Mouse (Mus musculus): ENCODE data around the gene Tmprss11c.
"Not testable (repeated sequence)": the region's sequence is repeated elsewhere in the genome, so short reads cannot be mapped to it uniquely, and the experiment has no call there.

Tmprss11c gene

DNA sequence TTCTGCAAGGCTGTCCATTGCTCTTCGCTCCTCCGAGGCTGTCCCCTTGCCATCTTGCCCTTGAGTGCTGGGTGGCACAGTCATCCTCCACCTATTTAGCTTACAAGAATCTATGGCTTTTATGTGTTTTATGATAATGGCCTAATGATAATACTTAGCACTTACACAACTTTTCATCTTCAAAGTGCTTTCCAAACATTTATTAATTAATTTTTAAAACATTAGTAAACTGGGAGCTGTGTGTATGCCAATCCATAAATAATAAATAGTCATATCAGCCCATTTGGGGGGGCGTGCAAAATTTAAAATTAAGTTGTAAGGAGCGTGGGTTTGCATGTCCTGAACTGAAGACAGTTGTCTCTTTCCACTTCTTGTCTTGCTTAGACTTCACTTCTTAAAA, at the start of gene Tmprss11c:
Gene Tmprss11c, minus strand, starts transcription at position 101 of the 400 bp plus-strand sequence.
- no peak for ATAC-seq (ENCODE audit: insufficient number of reproducible peaks, low FRiP score, low TSS enrichment)

DNA sequence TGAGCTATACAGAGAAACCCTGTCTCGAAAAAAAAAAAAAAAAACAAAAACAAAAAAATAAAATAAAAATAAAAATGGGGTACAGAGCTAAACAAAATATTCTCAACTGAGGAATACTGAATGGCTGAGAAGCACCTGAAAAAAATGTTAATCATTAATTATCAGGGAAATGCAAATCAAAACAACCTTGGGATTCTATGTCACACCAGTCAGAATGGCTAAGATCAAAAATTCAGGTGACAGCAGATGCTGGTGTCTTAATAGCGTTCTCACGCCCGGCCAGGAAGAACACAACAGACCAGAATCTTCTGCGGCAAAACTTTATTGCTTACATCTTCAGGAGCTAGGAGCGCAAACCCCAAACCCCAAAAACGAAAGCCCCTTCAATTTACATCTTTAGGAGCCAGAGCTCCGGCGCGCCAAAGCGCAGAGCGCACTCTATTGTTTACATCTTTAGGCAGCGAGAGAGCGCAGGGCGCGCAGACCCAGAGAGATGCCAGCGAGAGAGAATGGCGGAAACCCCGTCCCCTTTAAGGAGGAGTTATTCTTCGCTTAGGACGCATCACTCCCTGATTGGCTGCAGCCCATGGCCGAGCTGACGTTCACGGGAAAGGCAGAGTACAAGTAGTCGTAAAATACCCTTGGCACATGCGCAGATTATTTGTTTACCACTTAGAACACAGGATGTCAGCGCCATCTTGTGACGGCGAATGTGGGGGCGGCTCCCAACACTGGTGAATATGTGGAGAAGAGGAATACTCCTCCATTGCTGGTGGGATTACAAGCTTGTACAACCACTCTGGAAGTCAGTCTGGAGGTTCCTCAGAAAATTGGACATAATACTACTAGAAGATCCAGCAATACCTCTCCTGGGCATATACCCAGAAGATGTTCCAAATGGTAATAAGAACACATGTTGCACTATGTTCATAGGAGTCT, 29.2 kb upstream of the Tmprss11c start:
- ATAC-seq (ENCODE audit: insufficient number of reproducible peaks, low FRiP score, low TSS enrichment), result not testable (repeated sequence)

DNA sequence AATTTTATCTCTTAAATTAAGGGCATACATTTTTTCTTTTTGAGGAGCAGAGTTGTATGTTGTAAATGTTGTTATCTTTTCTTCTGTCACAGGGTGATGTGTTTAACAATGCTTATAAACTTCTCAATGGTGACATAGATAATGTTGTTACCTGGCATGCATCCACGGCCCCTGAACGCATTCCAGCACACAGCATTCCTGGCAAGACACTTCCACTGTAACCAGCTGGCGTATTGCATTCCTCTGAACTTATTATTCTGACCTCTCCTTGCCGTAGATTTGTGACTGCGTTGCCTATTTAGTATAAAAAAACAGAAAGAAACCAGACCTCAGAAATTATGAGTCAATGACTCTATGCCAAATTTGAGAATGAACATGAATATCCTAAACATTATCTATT, 17.0 kb upstream of the Tmprss11c start:
- ATAC-seq (ENCODE audit: insufficient number of reproducible peaks, low FRiP score, low TSS enrichment), result peak; percentile 83

DNA sequence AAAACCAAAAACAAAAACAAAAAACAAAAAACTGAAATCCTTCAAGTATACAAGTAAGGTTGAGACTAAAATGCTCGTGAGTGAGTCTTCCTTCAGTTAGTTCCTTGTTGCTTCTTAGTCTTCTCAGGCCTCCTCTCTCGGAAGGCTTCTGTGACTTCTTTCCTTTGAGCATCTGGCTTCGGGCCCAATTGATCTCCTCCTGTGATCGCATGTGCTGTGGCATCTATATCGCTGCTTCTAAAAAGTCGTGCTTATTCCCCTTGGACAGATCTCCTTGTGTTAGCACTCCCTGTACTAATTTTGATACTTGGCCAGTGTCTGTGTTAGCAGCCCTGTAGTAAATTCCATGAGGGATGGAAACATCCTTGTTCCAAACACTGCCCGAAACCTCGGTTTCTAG, 14.8 kb upstream of the Tmprss11c start:
- ATAC-seq (ENCODE audit: insufficient number of reproducible peaks, low FRiP score, low TSS enrichment), result peak; percentile 71

DNA sequence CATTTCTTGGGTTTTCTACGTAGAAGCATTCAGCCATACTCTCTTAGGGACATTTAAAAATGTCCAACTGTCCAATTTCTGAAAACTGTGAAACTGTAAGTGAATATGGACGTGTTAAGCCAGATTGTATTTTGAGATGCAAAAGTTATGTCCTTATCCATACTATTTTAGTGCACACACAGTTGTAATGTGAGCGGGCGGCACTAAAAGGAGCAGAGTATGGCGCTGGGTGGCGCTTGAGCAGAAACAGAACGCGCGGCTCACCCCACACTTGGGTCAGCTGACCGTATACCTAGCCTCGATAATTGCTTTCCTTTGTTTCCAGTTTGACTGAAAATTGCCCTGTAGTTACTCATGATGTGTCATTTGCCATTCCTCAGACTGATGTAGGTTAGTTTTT, 42.5 kb downstream of the Tmprss11c start:
- ATAC-seq (ENCODE audit: insufficient number of reproducible peaks, low FRiP score, low TSS enrichment), result no peak

DNA sequence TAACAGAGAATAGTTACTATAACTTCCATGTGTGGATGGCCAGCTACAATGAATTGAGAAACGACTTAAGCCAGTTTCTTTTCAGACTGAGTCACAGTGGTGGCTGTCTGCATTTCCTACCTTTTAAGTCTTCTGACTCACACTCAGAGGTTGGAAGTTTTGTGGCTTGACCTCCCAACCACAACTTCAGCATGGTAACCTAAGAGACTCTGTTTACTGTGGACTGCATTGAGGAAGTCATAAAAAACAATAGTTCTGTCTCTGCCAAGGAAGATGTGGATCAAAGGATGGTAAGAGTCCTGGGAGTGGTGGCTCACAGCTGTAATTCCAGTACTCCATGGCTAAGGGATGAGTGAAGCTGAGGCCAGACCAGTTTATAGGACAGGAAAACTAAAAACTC, 44.2 kb downstream of the Tmprss11c start:
- no peak for ATAC-seq (ENCODE audit: insufficient number of reproducible peaks, low FRiP score, low TSS enrichment)

DNA sequence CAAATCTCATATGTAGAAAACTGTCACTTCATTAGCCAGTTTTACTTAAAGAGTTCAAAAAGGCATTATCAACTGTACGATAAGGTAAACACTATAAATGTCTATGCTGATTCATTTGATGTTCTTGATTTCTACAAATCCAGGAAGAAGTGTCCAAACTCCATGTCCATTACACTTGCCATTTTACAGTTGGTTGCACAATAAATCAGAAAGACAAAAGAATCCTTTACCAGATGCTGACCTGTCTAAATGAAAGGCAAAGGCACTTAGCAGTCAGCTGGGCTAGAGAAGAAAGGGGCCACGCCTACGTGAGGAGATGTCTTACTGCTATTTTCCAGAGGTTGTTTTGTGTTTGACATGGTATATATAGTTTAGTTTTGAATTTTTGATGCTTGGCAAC, 44.8 kb downstream of the Tmprss11c start:
- ATAC-seq (ENCODE audit: insufficient number of reproducible peaks, low FRiP score, low TSS enrichment), result no peak

DNA sequence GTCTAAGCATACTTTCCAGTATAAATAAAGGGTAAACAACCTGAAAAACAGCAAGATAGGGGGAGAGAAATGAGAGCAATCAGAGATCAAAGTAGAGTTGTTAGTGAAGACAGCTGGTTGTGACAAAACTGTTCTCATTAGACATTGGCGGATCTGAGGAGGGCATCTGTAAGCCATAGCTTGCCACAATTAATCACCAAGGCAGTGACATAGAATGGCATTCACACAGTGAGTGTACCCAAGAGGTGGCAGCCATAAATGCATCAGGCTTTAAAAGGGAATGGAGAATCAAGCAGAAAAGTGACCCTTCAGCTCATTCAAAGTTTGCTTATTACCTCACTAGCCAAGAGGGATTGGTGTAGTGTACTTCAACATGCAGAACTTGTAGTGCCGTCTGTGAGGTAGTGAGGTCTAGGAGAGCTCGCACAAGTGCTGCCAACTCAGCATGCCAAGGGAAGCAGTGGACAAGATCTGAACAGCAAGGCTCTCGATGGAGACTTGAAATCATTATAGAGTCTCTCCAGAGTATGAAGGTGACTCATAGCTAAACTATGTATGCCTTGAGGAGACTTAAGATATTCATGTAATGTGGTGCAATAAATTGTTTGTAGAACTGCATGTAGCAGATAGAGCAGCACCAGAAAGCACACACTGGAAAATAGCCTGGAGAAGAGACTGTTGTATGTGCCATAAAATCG, 61.8 kb downstream of the Tmprss11c start:
- no peak for ATAC-seq (ENCODE audit: insufficient number of reproducible peaks, low FRiP score, low TSS enrichment)

DNA sequence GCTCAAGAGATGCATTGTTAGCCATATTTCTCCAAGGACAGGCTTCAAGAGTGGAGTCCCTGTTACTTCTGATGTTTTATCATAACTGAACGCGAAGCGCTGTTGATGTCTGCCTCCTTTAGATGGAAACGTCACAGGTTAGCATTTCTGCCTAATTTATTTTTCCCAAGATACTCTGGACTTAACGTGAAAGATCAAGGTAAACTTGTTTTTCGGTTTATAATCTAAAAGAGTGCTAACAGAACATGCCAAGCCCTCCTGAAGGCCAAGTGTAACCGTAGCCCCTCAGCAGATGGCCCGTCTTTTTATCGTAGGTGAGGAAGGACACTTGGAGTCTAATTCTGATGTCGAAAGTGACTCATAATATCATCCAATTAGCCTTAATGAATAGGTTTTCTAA, 91.3 kb downstream of the Tmprss11c start, which contains the start of gene Gnrhr:
Gene Gnrhr, minus strand, starts transcription at position 101 of the 400 bp plus-strand sequence.
- no peak for ATAC-seq (ENCODE audit: insufficient number of reproducible peaks, low FRiP score, low TSS enrichment)

DNA sequence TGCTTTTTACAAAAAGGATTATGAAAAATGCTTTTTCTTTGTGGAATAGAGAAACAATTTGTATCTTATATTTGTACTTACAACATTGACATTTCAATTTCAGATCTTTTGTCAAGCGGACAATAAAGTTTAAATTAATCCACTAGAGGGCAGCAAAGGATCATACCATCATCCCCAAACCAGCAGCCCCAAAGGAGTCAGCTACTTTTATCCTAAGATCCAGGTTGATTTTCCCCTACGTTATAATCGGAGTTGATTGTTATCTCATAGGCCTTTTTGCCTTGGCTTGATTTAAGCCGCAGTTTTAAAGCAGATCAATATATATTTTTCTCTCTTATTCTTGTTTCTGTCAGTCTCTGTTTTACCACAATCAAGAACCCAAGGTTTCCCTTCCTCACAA, 97.8 kb downstream of the Tmprss11c start:
- peak; percentile 81 for ATAC-seq (ENCODE audit: insufficient number of reproducible peaks, low FRiP score, low TSS enrichment)

DNA sequence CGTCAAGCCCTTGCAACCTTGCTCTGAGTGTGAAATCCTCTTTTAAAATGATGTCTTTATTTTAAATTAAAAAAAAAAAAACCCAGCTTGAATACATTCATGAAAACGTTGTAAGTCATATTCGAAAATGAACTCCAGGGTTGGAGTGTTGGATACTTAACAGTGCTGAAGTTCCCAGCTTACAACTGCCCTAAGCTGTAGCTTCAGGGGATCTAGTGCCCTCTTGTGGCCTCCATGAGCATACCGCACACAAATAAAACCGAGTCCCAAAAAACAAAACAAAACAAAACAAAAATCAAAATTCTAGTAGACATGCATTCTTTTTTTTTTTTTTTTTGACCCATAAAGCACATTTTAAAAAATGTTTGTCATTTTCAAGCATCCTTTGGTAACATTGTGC, 98.3 kb downstream of the Tmprss11c start:
- no peak for ATAC-seq (ENCODE audit: insufficient number of reproducible peaks, low FRiP score, low TSS enrichment)

DNA sequence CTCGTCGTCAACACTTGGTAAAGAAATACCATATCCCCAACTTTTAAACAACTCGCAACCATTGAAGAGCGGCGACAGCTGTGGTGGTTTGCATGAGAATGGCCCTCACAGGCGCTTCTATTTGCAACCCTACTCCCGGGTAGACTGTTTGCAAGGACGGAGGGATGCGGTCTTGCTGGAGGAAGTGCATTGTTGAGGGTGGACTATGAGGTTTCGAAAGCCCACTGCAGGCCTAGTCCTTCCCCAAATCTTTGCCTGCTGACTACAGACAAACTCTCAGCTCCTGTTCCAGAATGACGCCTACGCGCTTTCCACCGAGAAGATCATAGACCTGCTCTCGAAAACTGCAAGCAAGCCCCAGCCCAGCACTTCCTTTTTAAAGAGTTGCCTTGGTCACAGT, 98.8 kb downstream of the Tmprss11c start:
- ATAC-seq (ENCODE audit: insufficient number of reproducible peaks, low FRiP score, low TSS enrichment), result no peak

DNA sequence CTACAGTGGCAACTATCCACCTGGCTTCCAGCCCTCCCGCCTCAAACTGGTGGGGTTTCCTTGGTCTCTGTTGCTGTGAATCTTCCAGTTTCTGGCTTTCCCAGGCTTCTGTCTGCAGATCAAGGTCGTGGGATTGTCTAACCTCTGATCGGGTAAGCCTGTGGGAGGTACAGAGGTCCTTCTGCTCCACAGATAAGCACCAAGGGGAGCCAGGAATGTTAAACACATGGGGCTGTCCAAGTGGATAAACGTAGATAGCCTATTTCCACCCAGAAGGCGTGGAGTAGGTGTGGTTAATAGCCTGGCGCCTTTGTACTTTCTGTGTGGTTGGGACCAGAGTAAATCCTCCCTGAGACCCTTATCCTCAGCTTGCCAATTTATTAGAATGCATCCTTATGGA, 101.7 kb downstream of the Tmprss11c start:
- ATAC-seq (ENCODE audit: insufficient number of reproducible peaks, low FRiP score, low TSS enrichment), result no peak
